Mouse (Mus musculus) layer of hippocampus, adult 2 months (tissue): ENCODE data around the gene Ttf2. TPM values are rescaled to one million over a fixed set of nuclear protein-coding genes. Genes with fewer than 3 reads are reported as not detected.

Experiments
- DNase-seq, 2 experiments: peaks; one replicate each; pipeline ENCODE4 v3.0.0; 2022; ENCODE audit warnings: low spot score in 2 of 2
- H3K27ac ChIP-seq: fragments of 200-600 bp; 2 replicates; pipeline ENCODE4 v1.8.1; 2022
- H3K4me3 ChIP-seq: fragments of 200-600 bp; 2 replicates; pipeline ENCODE4 v1.8.1; 2022; ENCODE audit warnings: mild to moderate bottlenecking
- CTCF ChIP-seq: fragments of 200-600 bp; conservative IDR thresholded peaks from 2 replicates; pipeline ENCODE4 v1.8.1; 2022; ENCODE audit warnings: antibody characterized with exemption, mild to moderate bottlenecking, moderate library complexity
- total RNA-seq, 2 experiments: library from RNA; stranded (reverse); gene quantifications; 2 replicates each; pipeline ENCODE4 v1.2.3; 2021

Ttf2 gene
- total RNA-seq, 2 experiments from 2014 or later = 1.6 to 1.8 TPM

GRCm38 (mm10) chr3:100921825-100922505 lies 47.5 kb downstream of the Ttf2 start, which contains the start of gene Trim45:
TSS of gene Trim45 (plus strand) at chr3:100922202.
- peak within 1 kb of the TSS; percentile 74 for H3K4me3 ChIP-seq
- DNase-seq = peak; percentile 97 to 100
- TF ChIP-seq CTCF = no peak
- H3K27ac ChIP-seq = peak within 1 kb of the TSS; percentile 95

GRCm38 (mm10) chr3:100920611-100921140 lies 48.8 kb downstream of the Ttf2 start:
- Histone ChIP-seq H3K27ac (no peak overlapping the region), H3K4me3 (no peak overlapping the region)
- DNase-seq = no peak
- no peak for TF ChIP-seq CTCF

GRCm38 (mm10) chr3:100916844-100917243 lies 52.6 kb downstream of the Ttf2 start:
- Histone ChIP-seq H3K27ac (no peak overlapping the region), H3K4me3 (no peak overlapping the region)
- TF ChIP-seq CTCF = peak; percentile 86
- peak; percentile 51 to 63 for DNase-seq

GRCm38 (mm10) chr3:100911498-100912213 lies 57.8 kb downstream of the Ttf2 start:
- TF ChIP-seq CTCF = no peak
- no peak overlapping the region for H3K27ac ChIP-seq
- no peak overlapping the region for H3K4me3 ChIP-seq
- DNase-seq = no peak

GRCm38 (mm10) chr3:100911026-100911425 lies 58.4 kb downstream of the Ttf2 start:
- no peak for DNase-seq
- no peak for TF ChIP-seq CTCF
- no peak overlapping the region for H3K4me3 ChIP-seq
- H3K27ac ChIP-seq = no peak overlapping the region

GRCm38 (mm10) chr3:100910621-100911020 lies 58.8 kb downstream of the Ttf2 start:
- no peak for DNase-seq
- no peak overlapping the region for H3K4me3 ChIP-seq
- no peak for TF ChIP-seq CTCF
- H3K27ac ChIP-seq = no peak overlapping the region

GRCm38 (mm10) chr3:100908594-100908993 lies 60.9 kb downstream of the Ttf2 start:
- no peak overlapping the region for H3K27ac ChIP-seq
- DNase-seq = no peak
- no peak overlapping the region for H3K4me3 ChIP-seq
- TF ChIP-seq CTCF = no peak

GRCm38 (mm10) chr3:100906916-100907315 lies 62.5 kb downstream of the Ttf2 start:
- TF ChIP-seq CTCF = peak; percentile 63
- Histone ChIP-seq H3K27ac (no peak overlapping the region), H3K4me3 (no peak overlapping the region)
- DNase-seq = no peak

- no peak overlapping the region for H3K4me3 ChIP-seq
- DNase-seq = no peak
- no peak overlapping the region for H3K27ac ChIP-seq
- TF ChIP-seq CTCF = no peak
These were observed 63.3 kb downstream of the Ttf2 start for GRCm38 (mm10) chr3:100906128-100906527.

GRCm38 (mm10) chr3:100895500-100895899 lies 74.0 kb downstream of the Ttf2 start:
- no peak for DNase-seq
- Histone ChIP-seq H3K4me3 (no peak overlapping the region), H3K27ac (no peak overlapping the region)
- no peak for TF ChIP-seq CTCF

GRCm38 (mm10) chr3:100892383-100893335 lies 76.8 kb downstream of the Ttf2 start:
- no peak for TF ChIP-seq CTCF
- no peak overlapping the region for H3K4me3 ChIP-seq
- H3K27ac ChIP-seq = no peak overlapping the region
- DNase-seq = no peak

- DNase-seq = no peak
- H3K4me3 ChIP-seq = no peak overlapping the region
- H3K27ac ChIP-seq = no peak overlapping the region
- no peak for TF ChIP-seq CTCF
These were observed 79.1 kb downstream of the Ttf2 start for GRCm38 (mm10) chr3:100890406-100890805.
